Mouse (Mus musculus) Patski (cell line): Measurements from ENCODE around the gene Crebzf. TPM values are rescaled to one million over a fixed set of nuclear protein-coding genes. Genes with fewer than 3 reads are reported as not detected.

ENCODE experiments used
- ATAC-seq: fragments of 100-300 bp; one replicate; pipeline ENCODE4 v1.8.0; 2021
- CTCF ChIA-PET: fragments of 350-600 bp; sonication (Branson Sonifier 250); formaldehyde crosslinking; loops from one replicate; lab custom pipeline; 2022; ENCODE audit warnings: inconsistent platforms; lab: Charles Lee
- POLR2A ChIA-PET: fragments of 350-600 bp; sonication (Branson Sonifier 250); formaldehyde crosslinking; loops from one replicate; lab custom pipeline; 2022; ENCODE audit warnings: antibody characterized with exemption, inconsistent platforms; lab: Charles Lee
- DNase-seq: peaks from one replicate; pipeline ENCODE4 v3.0.0-alpha.2; 2011; ENCODE audit warnings: low read depth, low spot score
- H3K27me3 ChIP-seq: fragments of 371-371 bp; one replicate; pipeline ENCODE4 v1.5.1; 2021
- CTCF ChIP-seq: fragments of 100-300 bp; IDR thresholded peaks from one replicate; pipeline ENCODE4 v1.5.1; 2021
- in situ Hi-C: fragments of 300-500 bp; cut with MboI; formaldehyde crosslinking; loops from 3 replicates; pipeline ENCODE4 v1.11.1; 2018; ENCODE audit warnings: low pct_unique_long_range_greater_than_20kb, mixed read lengths
- polyA plus RNA-seq: library from polyadenylated mRNA; unstranded; gene quantifications from one replicate; pipeline ENCODE4 v1.2.3, GENCODE M21; 2021

Crebzf gene
- 79.7 TPM for polyA plus RNA-seq

GRCm38 (mm10) chr7:90442518-90443080 lies at the start of gene Crebzf:
Crebzf (plus strand) TSS chr7:90442729.
- DNase-seq (peak; percentile 85), ATAC-seq (peak; percentile 95)
- POLR2A ChIA-PET = interaction anchor here (0.9 to 2.3 kb wide), 6 partner anchors 14 to 238 kb away, joined by 3 to 9 read pairs (median 4); partner anchors contain the start of gene Tmem126a
- TF ChIP-seq CTCF = no peak
- CTCF ChIA-PET = interaction anchor here (1.0 to 1.1 kb wide), 2 partner anchors 15 to 135 kb away, joined by 3 to 4 read pairs; no protein-coding TSS in a partner anchor
- H3K27me3 ChIP-seq = no peaks in the 10 kb centered on the region
- in situ Hi-C loops = loop anchor here (25.0 kb wide), 1 partner anchor 455 kb away; the partner anchor contains the start of gene Eed

- ChIA-PET POLR2A (interaction anchor here (0.6 to 1.3 kb wide), 3 partner anchors 52 to 93 kb away, joined by 3 read pairs; no protein-coding TSS in a partner anchor), CTCF (interaction anchor here (0.8 to 2.3 kb wide), 11 partner anchors 8 to 128 kb away, joined by 3 to 9 read pairs (median 3); partner anchors contain the start of gene Sytl2)
- H3K27me3 ChIP-seq = no peaks in the 10 kb centered on the region
- DNase-seq = no peak
- ATAC-seq = peak; percentile 12
- in situ Hi-C loops = no loop called here
- no peak for TF ChIP-seq CTCF
Observed at GRCm38 (mm10) chr7:90395073-90395472, 47.5 kb upstream of the Crebzf start.

GRCm38 (mm10) chr7:90395928-90396327 lies 46.6 kb upstream of the Crebzf start:
- TF ChIP-seq CTCF = peak; percentile 30
- in situ Hi-C loops = no loop called here
- H3K27me3 ChIP-seq = no peaks in the 10 kb centered on the region
- ChIA-PET POLR2A (no interaction called here), CTCF (interaction anchor here (0.8 to 1.9 kb wide), 5 partner anchors 8 to 129 kb away, joined by 3 to 5 read pairs (median 5); no protein-coding TSS in a partner anchor)
- DNase-seq = no peak
- peak; percentile 74 for ATAC-seq

GRCm38 (mm10) chr7:90409934-90410333 lies 32.6 kb upstream of the Crebzf start:
- TF ChIP-seq CTCF = peak; percentile 89
- ChIA-PET CTCF (interaction anchor here (0.8 to 1.9 kb wide), 10 partner anchors 9 to 131 kb away, joined by 3 to 7 read pairs (median 4); no protein-coding TSS in a partner anchor), POLR2A (no interaction called here)
- in situ Hi-C loops = no loop called here
- ATAC-seq (peak; percentile 99), DNase-seq (peak; percentile 56)
- no peaks in the 10 kb centered on the region for H3K27me3 ChIP-seq

GRCm38 (mm10) chr7:90426020-90427001 lies 16.2 kb upstream of the Crebzf start, which contains the start of gene Ccdc89:
Ccdc89 (plus strand) TSS chr7:90426577.
- ChIA-PET POLR2A (no interaction called here), CTCF (interaction anchor here (1.1 to 1.3 kb wide), 2 partner anchors 10 to 16 kb away, joined by 5 read pairs; no protein-coding TSS in a partner anchor)
- ATAC-seq = peak; percentile 98
- H3K27me3 ChIP-seq = peaks cover 6% of the 10 kb centered on the region
- no peak for TF ChIP-seq CTCF
- in situ Hi-C loops = loop anchor here (25.0 kb wide), 1 partner anchor 439 kb away; the partner anchor contains the start of gene Eed
- no peak for DNase-seq

GRCm38 (mm10) chr7:90427006-90427405 lies 15.5 kb upstream of the Crebzf start:
- peaks cover 6% of the 10 kb centered on the region for H3K27me3 ChIP-seq
- POLR2A ChIA-PET = no interaction called here
- no peak for DNase-seq
- in situ Hi-C loops = loop anchor here (25.0 kb wide), 1 partner anchor 440 kb away; the partner anchor contains the start of gene Eed
- TF ChIP-seq CTCF = no peak
- CTCF ChIA-PET = interaction anchor here (1.1 to 1.3 kb wide), 2 partner anchors 9 to 17 kb away, joined by 5 read pairs; no protein-coding TSS in a partner anchor
- no peak for ATAC-seq

GRCm38 (mm10) chr7:90432221-90432620 lies 10.3 kb upstream of the Crebzf start:
- in situ Hi-C loops = loop anchor here (25.0 kb wide), 1 partner anchor 445 kb away; the partner anchor contains the start of gene Eed
- ATAC-seq = no peak
- H3K27me3 ChIP-seq = peaks cover 17% of the 10 kb centered on the region
- POLR2A ChIA-PET = no interaction called here
- CTCF ChIA-PET = no interaction called here
- DNase-seq = no peak
- no peak for TF ChIP-seq CTCF

- no peaks in the 10 kb centered on the region for H3K27me3 ChIP-seq
- POLR2A ChIA-PET = interaction anchor here (1.3 kb wide), 1 partner anchor 11 kb away, joined by 3 read pairs; no protein-coding TSS in a partner anchor
- no peak for TF ChIP-seq CTCF
- in situ Hi-C loops = loop anchor here (25.0 kb wide), 1 partner anchor 453 kb away; the partner anchor contains the start of gene Eed
- no peak for ATAC-seq
- CTCF ChIA-PET = no interaction called here
- DNase-seq = no peak
Observed at GRCm38 (mm10) chr7:90440044-90440443, 2.5 kb upstream of the Crebzf start.

GRCm38 (mm10) chr7:90442070-90442469 lies 459 bp upstream of the Crebzf start:
- no peaks in the 10 kb centered on the region for H3K27me3 ChIP-seq
- no peak for DNase-seq
- in situ Hi-C loops = loop anchor here (25.0 kb wide), 1 partner anchor 455 kb away; the partner anchor contains the start of gene Eed
- no peak for ATAC-seq
- ChIA-PET CTCF (interaction anchor here (1.0 to 1.1 kb wide), 2 partner anchors 14 to 134 kb away, joined by 3 to 4 read pairs; no protein-coding TSS in a partner anchor), POLR2A (interaction anchor here (1.1 kb wide), 1 partner anchor 44 kb away, joined by 3 read pairs; no protein-coding TSS in a partner anchor)
- no peak for TF ChIP-seq CTCF
